Comparison of ENCODE assay signal across 8 mouse cellular contexts in genomic region chr2:33129696-33130095, GRCm38 (mm10). TPM values are rescaled to one million over a fixed set of nuclear protein-coding genes. Genes with fewer than 3 reads are reported as not detected.
DNase-seq lines count a peak whose midpoint lies in the region; ATAC-seq and TF ChIP-seq lines count a peak whose summit lies in the region.

No protein-coding gene starts in this region.

- no peak overlapping the region for H3K9ac ChIP-seq in CH12.LX (ENCODE audit: insufficient read depth, low read depth)
- H3K9ac ChIP-seq in hindbrain, embryonic 14.5 days: peak overlapping the region; percentile 78
- H3K9ac ChIP-seq in lung, embryonic 15.5 days: peak overlapping the region; percentile 78

- peak overlapping the region; percentile 90 for H3K4me3 ChIP-seq in gastrocnemius, adult 2 months
- peak overlapping the region; percentile 18 to 71 (median 57) for H3K4me3 ChIP-seq in CH12.LX (replicated peaks in 1 of 3; ENCODE audit: low read depth in 2 of 3, low read length in 2 of 3, poor library complexity in 1 of 3)
- peak overlapping the region; percentile 78 for H3K4me3 ChIP-seq in hindbrain, embryonic 14.5 days (replicated peaks; ENCODE audit: low read length)
- H3K4me3 ChIP-seq in lung, embryonic 15.5 days: peak overlapping the region; percentile 80

- WGBS in hindbrain, embryonic 14.5 days: 3% methylated on average over 10 of the region's 10 CpGs
- WGBS in lung, embryonic 15.5 days: 2% methylated on average over 10 of the region's 10 CpGs

- in situ Hi-C loops in CH12.LX (cut with MboI; ENCODE audit: low pct_ligation_motif_present, low pct_unique_long_range_greater_than_20kb, low sequenced_read_pairs): no loop called here

- H3K27me3 ChIP-seq in CH12.LX (replicated peaks): peaks cover 46% of the 10 kb centered on the region
- 0 out of 2 replicates have a peak, but pooled peaks cover 6% of the 10 kb centered on the region for H3K27me3 ChIP-seq in hindbrain, embryonic 14.5 days (ENCODE audit: control insufficient read depth, insufficient read depth, low read length)
- peaks cover 19% of the 10 kb centered on the region for H3K27me3 ChIP-seq in lung, embryonic 15.5 days

- TF ChIP-seq CTCF in gastrocnemius, adult 2 months (IDR thresholded peaks at IDR 0.05): no peak
- TF ChIP-seq CTCF in CH12.LX (conservative IDR thresholded peaks at IDR 0.05 in 1 of 2, IDR thresholded peaks at IDR 0.05 in 1 of 2; ENCODE audit: low read depth in 2 of 2, low read length in 2 of 2): no peak

- DNase-seq in gastrocnemius, adult 2 months: peak; percentile 39
- DNase-seq in gastrocnemius, postnatal 36 days: no peak
- DNase-seq in CH12.LX (ENCODE audit: extremely low read depth): no peak
- peak; percentile 13 for DNase-seq in embryo, embryonic 10.5 days (ENCODE audit: low spot score)
- DNase-seq in hindbrain, embryonic 14.5 days (ENCODE audit: low spot score): no peak
- DNase-seq in thymus, adult 18-20 months: peak; percentile 8 to 35

- peak overlapping the region; percentile 76 for H3K4me2 ChIP-seq in CH12.LX (ENCODE audit: insufficient read depth, low read depth, poor library complexity, severe bottlenecking)
- H3K4me2 ChIP-seq in hindbrain, embryonic 14.5 days (replicated peaks): peak overlapping the region; percentile 99
- H3K4me2 ChIP-seq in lung, embryonic 15.5 days: peak overlapping the region; percentile 100

- no peak for TF ChIP-seq RAD21 in CH12.LX (IDR thresholded peaks at IDR 0.05; ENCODE audit: low read depth, low read length)

- peak overlapping the region; percentile 74 for H3K27ac ChIP-seq in gastrocnemius, adult 2 months
- no peak overlapping the region for H3K27ac ChIP-seq in CH12.LX (ENCODE audit: insufficient read depth, low read depth)
- H3K27ac ChIP-seq in hindbrain, embryonic 14.5 days: peak overlapping the region; percentile 67; the same call in 1 of the 2 replicates
- H3K27ac ChIP-seq in lung, embryonic 15.5 days: no peak overlapping the region

- no peaks in the 10 kb centered on the region for H3K9me3 ChIP-seq in CH12.LX (replicated peaks; ENCODE audit: low read length)
- H3K9me3 ChIP-seq in hindbrain, embryonic 14.5 days (ENCODE audit: control insufficient read depth, low read length): no peaks in the 10 kb centered on the region
- no peaks in the 10 kb centered on the region for H3K9me3 ChIP-seq in lung, embryonic 15.5 days

- ATAC-seq in hindbrain, embryonic 14.5 days (ENCODE audit: low FRiP score): no peak
- ATAC-seq in lung, embryonic 15.5 days (ENCODE audit: borderline replicate concordance, extremely low read depth, low FRiP score, low TSS enrichment): no peak
- no peak for ATAC-seq in frontal cortex, adult (ENCODE audit: low TSS enrichment)

- TF ChIP-seq POLR2A in CH12.LX (IDR thresholded peaks at IDR 0.05; ENCODE audit: low read depth, low read length): no peak

- no peaks in the 10 kb centered on the region for H3K79me2 ChIP-seq in CH12.LX (replicated peaks; ENCODE audit: control insufficient read depth, extremely low read depth, insufficient read depth, poor library complexity, severe bottlenecking)

- no peaks in the 10 kb centered on the region for H3K36me3 ChIP-seq in CH12.LX (replicated peaks in 1 of 2; ENCODE audit: control insufficient read depth in 1 of 2, insufficient read depth in 1 of 2, low read length in 1 of 2)
- no peaks in the 10 kb centered on the region for H3K36me3 ChIP-seq in hindbrain, embryonic 14.5 days (replicated peaks; ENCODE audit: control insufficient read depth, insufficient read depth)
- no peaks in the 10 kb centered on the region for H3K36me3 ChIP-seq in lung, embryonic 15.5 days

- intact Hi-C loops in gastrocnemius, adult 2 months (cut with DNase I): loop anchor here (5.0 kb wide), 1 partner anchor 147 kb away; the partner anchor contains the start of gene Slc2a8
- intact Hi-C loops in gastrocnemius, postnatal 36 days (cut with DNase I): no loop called here

- dilution Hi-C loops in CH12.LX (cut with MboI; ENCODE audit: extremely low pct_ligation_motif_present, extremely low pct_unique_long_range_greater_than_20kb, low sequenced_read_pairs): no loop called here

- H3K4me1 ChIP-seq in CH12.LX (ENCODE audit: control insufficient read depth in 1 of 2, insufficient read depth in 2 of 2): peaks cover 3 to 19% of the 10 kb centered on the region in 2 experiments; a peak in 3 of 4 replicates
- peaks cover 7% of the 10 kb centered on the region; the same call in 1 of the 2 replicates for H3K4me1 ChIP-seq in hindbrain, embryonic 14.5 days (replicated peaks; ENCODE audit: control insufficient read depth, insufficient read depth, low read length)
- peaks cover 18% of the 10 kb centered on the region for H3K4me1 ChIP-seq in lung, embryonic 15.5 days

- TF ChIP-seq EP300 in CH12.LX (IDR thresholded peaks at IDR 0.05; ENCODE audit: low read length): no peak

TF ChIP-seq in CH12.LX, 34 proteins besides CTCF, POLR2A, EP300 and RAD21:
- TF ChIP-seq JUN (IDR thresholded peaks at IDR 0.05; ENCODE audit: insufficient read depth, low read depth, low read length) (no peak), NELFE (IDR thresholded peaks at IDR 0.05; ENCODE audit: low read depth, low read length) (no peak), ETS1 (conservative IDR thresholded peaks at IDR 0.05; ENCODE audit: low read depth, low read length) (no peak), JUND (conservative IDR thresholded peaks at IDR 0.05; ENCODE audit: low read depth, low read length) (no peak), ELF1 (IDR thresholded peaks at IDR 0.05; ENCODE audit: low read depth, low read length) (no peak), E2F4 (IDR thresholded peaks at IDR 0.05; ENCODE audit: insufficient replicate concordance, low read depth, low read length) (no peak), PAX5 (IDR thresholded peaks at IDR 0.05; ENCODE audit: low read length) (no peak), USF2 (conservative IDR thresholded peaks at IDR 0.05; ENCODE audit: low read depth, low read length) (no peak), GABPA (IDR thresholded peaks at IDR 0.05; ENCODE audit: insufficient replicate concordance, low read depth, low read length) (no peak), USF1 (IDR thresholded peaks at IDR 0.05; ENCODE audit: low read depth, low read length) (no peak), ZC3H11A (IDR thresholded peaks at IDR 0.05; ENCODE audit: low read depth, low read length) (no peak), MXI1 (IDR thresholded peaks at IDR 0.05; ENCODE audit: low read depth, low read length) (no peak), MEF2A (IDR thresholded peaks at IDR 0.05; ENCODE audit: borderline replicate concordance, low read depth, low read length) (no peak), ZNF384 (IDR thresholded peaks at IDR 0.05; ENCODE audit: low read depth, low read length) (no peak), SMC3 (IDR thresholded peaks at IDR 0.05; ENCODE audit: low read depth, low read length) (no peak), HCFC1 (IDR thresholded peaks at IDR 0.05; ENCODE audit: low read depth, low read length) (no peak)

RNA-seq across cellular contexts. Expression of gene Garnl3, which starts 1.8 kb away (rescaled TPM):
- under 1 TPM; 0.31 to 0.89 TPM for total RNA-seq in gastrocnemius, adult 2 months (2021)
- total RNA-seq in gastrocnemius, postnatal 36 days (2021): under 1 TPM; 0.64 to 0.69 TPM
- total RNA-seq in CH12.LX (2012; rRNA removed) (0.08 and 0.25 TPM in 2 replicates), CH12.LX (2014; rRNA removed) (0.49 TPM in 1 of 2 replicates, not detected in the other)
- 0.16 and 0.19 TPM in 2 replicates for polyA plus RNA-seq in CH12.LX (2012; ENCODE audit: insufficient read length, low read depth)
- 67.2 and 67.5 TPM in 2 replicates for polyA plus RNA-seq in hindbrain, embryonic 14.5 days (2014; fragmentation: Nextera tagmentation; extraction: Ambion mirVana)
- polyA plus RNA-seq in lung, embryonic 15.5 days (2015; fragmentation: Nextera tagmentation; extraction: Ambion mirVana): 10.3 and 10.4 TPM in 2 replicates

Comparison
In these comparisons a context has a peak if more than half of its experiments do, and no peak if none do; other contexts are left out.
1. DNase-seq: peak in gastrocnemius, adult 2 months (single experiment), embryo, embryonic 10.5 days (single experiment) and thymus, adult 18-20 months (2 of 2); none in gastrocnemius, postnatal 36 days (0 of 2), CH12.LX (single experiment) and hindbrain, embryonic 14.5 days (single experiment).
2. H3K27ac ChIP-seq: peak in gastrocnemius, adult 2 months (single experiment) and hindbrain, embryonic 14.5 days (single experiment); none in CH12.LX (single experiment) and lung, embryonic 15.5 days (single experiment).
3. Peak in every context shown above with its lines, with median percentiles within 50 percentile points of each other: H3K4me3 ChIP-seq and H3K4me2 ChIP-seq.